ENCODE assay signal across 10 mouse cellular contexts in genomic region chr4:150663192-150663591, GRCm38 (mm10). TPM values are rescaled to one million over a fixed set of nuclear protein-coding genes. Genes with fewer than 3 reads are reported as not detected.
A peak's percentile ranks its signal among the peaks of the same experiment; 100 is the strongest.
DNase-seq lines count a peak whose midpoint lies in the region; ATAC-seq and TF ChIP-seq lines count a peak whose summit lies in the region.
"Had no signal": no experiment of that assay in that cellular context is flagged by ENCODE, and none has a peak within 500 bp of the region (broad histone marks: within the 10 kb centered on the region; RNA-seq: fewer than 3 reads in every experiment).

No protein-coding gene starts in this region.

- TF ChIP-seq EP300 in liver, postnatal 0 days (IDR thresholded peaks at IDR 0.05; ENCODE audit: low read depth) = no peak

- H3K27me3 ChIP-seq in liver, postnatal 0 days (ENCODE audit: insufficient read depth, low read length) = no peaks in the 10 kb centered on the region
- H3K27me3 ChIP-seq: neural tube, embryonic 12.5 days had no signal

- peak; percentile 61 for DNase-seq in adrenal gland, postnatal 14 days
- no peak for DNase-seq in adrenal gland, postnatal 4 days (ENCODE audit: low spot score in 2 of 2)
- DNase-seq in layer of hippocampus, adult 2 months (ENCODE audit: low spot score in 2 of 2) = peak in 1 of 2 experiments; percentile 44
- DNase-seq in layer of hippocampus, adult 11-12 months (ENCODE audit: low spot score) = no peak
- DNase-seq in liver, postnatal 0 days = peak; percentile 60
- peak; percentile 48 for DNase-seq in testis, postnatal 14 days (ENCODE audit: low spot score)
- DNase-seq in right cerebral cortex, postnatal 10 days (ENCODE audit: low spot score in 2 of 2) = no peak

- TF ChIP-seq POLR2A in bone marrow, adult 2 months (IDR thresholded peaks at IDR 0.05; ENCODE audit: borderline replicate concordance, control insufficient read depth, low read depth, low read length) = no peak

- H3K9me3 ChIP-seq in liver, postnatal 0 days (ENCODE audit: low read length) = no peaks in the 10 kb centered on the region

- peak; percentile 72 for TF ChIP-seq CTCF in layer of hippocampus, adult 2 months (conservative IDR thresholded peaks at IDR 0.05)
- TF ChIP-seq CTCF in bone marrow, adult 2 months (IDR thresholded peaks at IDR 0.05; ENCODE audit: control insufficient read depth, insufficient read depth, low read length) = peak; percentile 61
- peak; percentile 71 for TF ChIP-seq CTCF in liver, postnatal 0 days (IDR thresholded peaks at IDR 0.05; ENCODE audit: low read depth)

- WGBS in bone marrow, adult 2 months = 54% methylated on average over 12 of the region's 12 CpGs
- WGBS in liver, postnatal 0 days (ENCODE audit: insufficient replicate concordance) = 56% methylated on average over 12 of the region's 12 CpGs

- ATAC-seq in liver, postnatal 0 days = no peak

- no peak overlapping the region for H3K4me3 ChIP-seq in layer of hippocampus, adult 2 months
- H3K4me3 ChIP-seq in bone marrow, adult 2 months (replicated peaks; ENCODE audit: control insufficient read depth, low read depth, low read length) = no peak overlapping the region
- no peak overlapping the region for H3K4me3 ChIP-seq in liver, postnatal 0 days (ENCODE audit: low read depth, low read length)
- H3K4me3 ChIP-seq: neural tube, embryonic 12.5 days had no signal

- no peaks in the 10 kb centered on the region for H3K4me1 ChIP-seq in bone marrow, adult 2 months (ENCODE audit: control insufficient read depth, insufficient read depth, low read length)
- no peaks in the 10 kb centered on the region for H3K4me1 ChIP-seq in liver, postnatal 0 days (ENCODE audit: insufficient read depth)

- H3K27ac ChIP-seq in layer of hippocampus, adult 2 months = no peak overlapping the region
- no peak overlapping the region for H3K27ac ChIP-seq in bone marrow, adult 2 months (ENCODE audit: control insufficient read depth, insufficient read depth, low read depth, low read length, poor library complexity)
- no peak overlapping the region for H3K27ac ChIP-seq in liver, postnatal 0 days (ENCODE audit: low read depth)
- H3K27ac ChIP-seq: neural tube, embryonic 12.5 days had no signal

- no peak overlapping the region for H3K9ac ChIP-seq in liver, postnatal 0 days (replicated peaks)
- H3K9ac ChIP-seq: neural tube, embryonic 12.5 days had no signal

- H3K36me3 ChIP-seq in liver, postnatal 0 days (replicated peaks; ENCODE audit: insufficient read depth, low read length) = no peaks in the 10 kb centered on the region
- H3K36me3 ChIP-seq: neural tube, embryonic 12.5 days had no signal

- H3K4me2 ChIP-seq in liver, postnatal 0 days (ENCODE audit: low read depth, low read length) = no peak overlapping the region
- H3K4me2 ChIP-seq: neural tube, embryonic 12.5 days had no signal

RNA-seq across cellular contexts. Expression of gene Slc45a1, which starts 11.2 kb away (rescaled TPM):
- 0.33 and 1.4 TPM in 2 replicates for total RNA-seq in adrenal gland, postnatal 14 days (2021)
- 1 to 10 TPM; 1.5 to 1.7 TPM for total RNA-seq in adrenal gland, postnatal 4 days (2021)
- total RNA-seq in layer of hippocampus, adult 2 months (2021) = 10 to 100 TPM; 39.7 to 40.1 TPM
- not detected in 2 replicates for polyA plus RNA-seq in bone marrow, adult 2 months (2011; ENCODE audit: insufficient read depth, insufficient read length, low replicate concordance, missing spikeins)
- polyA plus RNA-seq in liver, postnatal 0 days (2015; fragmentation: Nextera tagmentation; extraction: Ambion mirVana) = not detected in 2 replicates
- polyA plus RNA-seq: heart, embryonic 16.5 days had no signal

Comparison
In these comparisons a context has a peak if more than half of its experiments do, and no peak if none do; other contexts are left out.
1. DNase-seq: peak in adrenal gland, postnatal 14 days (single experiment), liver, postnatal 0 days (single experiment) and testis, postnatal 14 days (single experiment); none in adrenal gland, postnatal 4 days (0 of 2), layer of hippocampus, adult 11-12 months (single experiment) and right cerebral cortex, postnatal 10 days (0 of 2).
2. RNA of gene Slc45a1, which starts 11.2 kb away (total RNA-seq): 39.7 to 40.1 TPM in layer of hippocampus, adult 2 months; 1.5 to 1.7 TPM in adrenal gland, postnatal 4 days and 0.33 to 1.4 TPM in adrenal gland, postnatal 14 days; every median in the first group is over 10 times any median in the second.
3. Peak in every context shown above with its lines, with median percentiles within 50 percentile points of each other: CTCF ChIP-seq.